Mouse (Mus musculus) megakaryocyte, embryonic 14.5 days (primary cell): ENCODE results near the gene Zc3h7a.

Experiments used
- FLI1 ChIP-seq: IDR thresholded peaks from 2 replicates; pipeline ENCODE4 v1.6.1; 2012; ENCODE audit warnings: low read length, inconsistent platforms, mixed read lengths
- GATA1 ChIP-seq: IDR thresholded peaks from 3 replicates; pipeline ENCODE4 v1.6.1; 2012; ENCODE audit warnings: mixed read lengths, low read length, inconsistent platforms, borderline replicate concordance

GRCm38 (mm10) chr16:11090836-11091570 lies 85.2 kb downstream of the Zc3h7a start:
- TF ChIP-seq GATA1 (no peak), FLI1 (no peak)
